Mouse (Mus musculus) thymus, postnatal 25 days (tissue): ENCODE measurements around the gene Tmem258.
A peak's percentile ranks its signal among the peaks of the same experiment; 100 is the strongest.

Experiments used
- DNase-seq: peaks from one replicate; pipeline ENCODE4 v3.0.0; 2022

The Tmem258 gene

DNA sequence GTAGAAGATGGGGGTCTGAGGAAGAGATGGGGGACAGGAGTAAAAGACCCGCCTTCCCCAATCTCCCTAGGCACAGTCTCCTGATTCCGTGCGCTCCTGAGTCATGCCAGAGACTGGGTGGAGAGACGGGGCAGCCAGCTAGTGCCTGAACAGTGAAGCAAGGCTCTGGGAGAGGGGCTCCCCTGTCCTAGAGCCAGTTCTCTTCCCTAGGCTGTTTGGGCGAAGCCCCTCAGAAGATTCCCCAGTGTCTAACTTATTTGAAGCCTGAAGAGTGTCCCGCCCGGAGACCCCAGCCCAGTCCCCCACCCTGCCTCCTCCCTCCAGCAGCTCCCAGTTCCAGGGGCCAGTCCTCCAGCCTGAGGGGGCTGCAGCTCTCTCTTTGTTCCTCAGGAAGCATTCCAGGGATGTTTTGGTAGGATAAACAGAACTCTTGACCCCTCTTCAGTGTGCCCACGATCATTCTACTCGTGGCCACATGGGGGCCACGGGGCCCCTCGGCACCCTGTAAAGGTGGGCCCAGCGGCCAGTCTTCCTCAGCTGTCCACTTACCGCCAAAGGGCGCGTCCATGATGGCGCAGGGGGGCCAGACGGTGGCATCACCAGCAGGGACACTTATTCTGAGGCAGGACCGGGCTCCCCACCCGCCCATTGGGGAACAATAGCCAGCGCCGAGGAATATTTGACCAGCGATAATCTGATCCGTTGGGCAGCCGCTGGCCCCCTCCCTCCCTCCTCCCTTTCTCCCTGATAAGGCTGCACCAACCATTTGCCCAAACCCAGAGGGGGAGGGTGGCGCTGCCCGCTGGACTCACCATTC lies 21.0 kb downstream of the Tmem258 start:
- no peak for DNase-seq

DNA sequence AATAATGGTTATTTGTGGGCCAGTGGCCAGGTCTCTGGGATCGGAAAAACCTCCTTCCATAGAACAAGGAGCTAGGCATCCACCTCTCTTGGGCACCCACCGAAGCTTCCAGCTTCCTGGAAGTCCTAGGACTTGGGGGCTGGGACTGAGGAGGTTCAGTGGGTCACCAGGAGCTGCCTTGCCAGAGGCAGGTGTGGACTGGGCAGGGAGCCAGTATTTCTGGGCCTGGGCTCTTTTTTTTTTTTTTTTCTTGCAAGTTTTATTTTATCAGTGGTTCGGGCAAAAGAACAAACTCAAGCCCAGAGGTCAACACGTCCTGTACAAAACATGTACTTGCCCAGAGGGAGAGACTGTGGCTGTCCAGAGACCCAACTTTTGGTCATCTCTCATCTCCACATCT lies 22.0 kb downstream of the Tmem258 start:
- no peak for DNase-seq

DNA sequence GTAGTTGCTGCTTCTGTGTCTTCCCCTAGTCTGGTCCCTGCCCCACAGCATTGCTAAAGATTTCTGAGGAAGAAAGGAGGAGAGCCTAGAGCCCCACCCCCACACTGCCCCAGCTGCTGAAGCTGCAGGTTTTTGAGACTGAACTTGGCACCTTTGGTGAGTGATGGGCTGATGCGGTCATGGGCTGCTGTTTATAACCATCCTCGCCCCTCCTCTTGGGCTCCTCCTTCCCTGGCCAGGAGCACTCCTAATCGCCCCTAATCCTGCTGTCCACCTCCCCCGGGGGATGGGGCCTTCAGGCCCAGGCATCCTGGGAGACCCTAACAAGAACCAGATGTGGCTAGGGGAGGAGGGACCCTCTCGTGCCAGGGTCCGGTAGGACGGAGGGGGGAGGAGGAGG lies 27.2 kb downstream of the Tmem258 start:
- DNase-seq: no peak

DNA sequence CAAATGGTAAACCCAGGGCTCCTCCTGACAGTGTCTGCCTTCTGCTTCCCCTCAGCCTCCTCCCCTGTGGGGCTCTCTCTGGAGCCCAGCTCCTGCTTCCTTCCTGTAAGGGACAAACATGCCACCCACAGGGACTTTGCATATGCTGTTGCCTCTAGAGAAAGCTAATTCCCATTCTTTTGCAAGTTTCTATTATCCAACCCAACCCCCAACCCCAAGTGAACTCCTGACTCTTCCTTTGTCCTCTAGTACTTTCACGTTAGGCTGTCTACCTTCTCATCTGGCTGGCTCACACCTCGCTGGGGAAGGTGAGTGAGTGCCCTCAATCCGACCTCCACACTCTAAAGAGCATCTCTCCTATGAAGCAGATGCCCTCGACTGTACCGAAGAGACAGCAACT lies 28.1 kb downstream of the Tmem258 start:
- no peak for DNase-seq

GRCm38 (mm10) chr19:10232327-10233017 lies 28.7 kb downstream of the Tmem258 start:
- no peak for DNase-seq

- DNase-seq: no peak
These were observed 32.2 kb downstream of the Tmem258 start for GRCm38 (mm10) chr19:10235784-10236565.

GRCm38 (mm10) chr19:10238477-10238876 lies 34.7 kb downstream of the Tmem258 start:
- no peak for DNase-seq

DNA sequence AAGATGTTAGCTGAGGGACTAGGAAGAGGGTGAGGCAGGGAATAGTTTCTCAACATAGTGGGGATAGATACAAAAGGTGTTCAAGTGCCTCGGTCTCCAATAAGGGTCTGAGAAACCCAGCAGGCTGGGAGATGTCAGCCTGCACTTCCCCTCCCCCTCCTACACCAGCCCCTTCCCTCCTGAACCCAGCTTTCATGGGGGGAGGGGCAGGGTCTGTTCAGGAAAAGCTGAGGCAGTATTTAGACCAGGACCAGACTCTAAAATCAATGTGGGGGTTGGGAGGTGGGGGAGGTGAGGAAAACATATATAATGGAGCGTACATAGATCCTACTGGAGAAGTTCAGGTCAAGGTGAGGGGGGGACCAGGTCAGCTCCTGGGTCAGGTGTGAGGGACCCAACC lies 35.6 kb downstream of the Tmem258 start:
- no peak for DNase-seq

DNA sequence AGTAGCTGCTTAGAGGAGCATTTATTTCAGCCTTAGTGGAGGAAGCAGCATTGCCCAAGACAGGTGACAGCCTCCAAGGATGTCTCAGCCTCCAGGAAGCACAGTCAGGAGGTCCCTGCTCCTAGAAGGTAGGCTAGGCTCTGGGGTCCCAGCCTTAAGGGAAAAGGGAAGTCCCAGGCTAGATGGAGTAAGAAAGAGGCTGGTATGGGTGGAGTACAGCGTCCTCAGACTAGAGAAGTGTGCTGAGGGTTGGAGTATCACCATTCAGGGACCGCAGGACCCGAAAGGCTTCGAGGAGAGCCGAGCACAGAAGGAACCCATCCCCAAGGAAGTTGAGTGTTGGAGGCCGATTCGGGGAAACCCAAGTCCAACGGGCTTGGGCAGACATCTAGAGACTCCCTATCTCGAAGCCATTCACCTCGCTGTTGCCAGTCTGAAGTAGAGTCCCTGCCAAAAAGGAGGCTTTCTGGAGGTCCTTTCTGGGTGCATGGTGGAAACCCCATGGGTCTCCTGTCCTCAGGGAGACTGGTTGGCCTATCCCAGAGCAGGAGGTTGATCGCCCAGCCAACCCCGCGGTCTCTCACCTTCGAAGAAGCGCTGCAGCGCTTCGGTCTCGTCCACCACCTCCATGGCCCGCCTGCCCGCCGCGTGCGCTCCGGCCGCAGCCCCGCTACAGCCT lies 36.3 kb downstream of the Tmem258 start:
- no peak for DNase-seq

DNA sequence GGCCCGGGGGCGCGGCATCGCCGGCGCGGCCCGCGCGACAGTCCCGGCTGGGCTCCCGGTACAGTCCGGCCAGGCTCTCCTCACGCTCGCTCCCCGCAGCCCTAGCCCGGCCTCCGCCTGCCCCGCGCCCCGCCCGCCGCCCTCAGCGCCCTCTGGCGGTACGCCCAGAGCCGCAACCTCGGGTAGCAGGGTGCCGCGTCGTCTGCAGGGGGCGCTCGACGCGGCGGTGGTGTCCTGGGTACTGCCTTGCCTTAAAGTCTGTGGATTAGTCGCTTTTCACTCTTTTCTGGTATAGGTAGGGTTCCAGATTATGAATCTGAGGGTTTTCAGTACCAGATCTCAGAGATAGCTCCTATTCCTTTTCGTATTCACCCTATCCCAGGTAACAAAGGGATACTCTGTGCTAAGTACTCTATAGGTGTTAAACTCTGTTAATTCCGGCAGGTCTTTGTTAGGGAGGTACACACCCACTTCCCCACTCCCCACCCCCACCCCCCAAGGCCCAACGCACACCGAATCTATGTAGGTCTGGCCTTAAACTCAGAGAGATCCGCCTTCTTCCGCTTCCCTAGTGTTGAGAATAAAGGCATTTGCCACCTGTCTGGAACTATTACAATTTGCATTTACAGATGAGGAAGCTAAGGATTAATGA lies 37.0 kb downstream of the Tmem258 start, which contains the start of gene Myrf:
Gene Myrf, minus strand, starts transcription at position 95 of the 652 bp plus-strand sequence.
- DNase-seq: peak; percentile 70

DNA sequence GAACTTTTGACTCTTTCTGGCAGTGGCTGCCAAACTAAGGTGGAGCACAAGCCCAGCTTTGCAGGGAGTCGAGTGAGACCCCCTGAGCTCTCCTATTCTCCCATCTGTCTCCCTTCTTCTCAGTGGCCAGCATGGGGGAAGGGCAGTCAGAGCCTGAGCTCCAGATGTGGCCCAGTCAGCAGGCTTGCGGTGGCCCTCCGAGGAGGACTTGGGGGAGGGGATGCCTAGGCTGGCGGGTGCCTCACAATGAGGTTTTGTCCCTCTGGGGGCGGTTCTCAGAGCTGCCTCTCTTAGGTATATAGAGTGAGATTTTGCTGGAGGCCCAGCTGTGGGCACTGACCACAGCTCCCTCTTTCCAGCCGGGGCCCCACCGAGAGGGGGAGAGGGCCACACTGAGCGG lies 39.1 kb downstream of the Tmem258 start:
- DNase-seq: no peak

DNA sequence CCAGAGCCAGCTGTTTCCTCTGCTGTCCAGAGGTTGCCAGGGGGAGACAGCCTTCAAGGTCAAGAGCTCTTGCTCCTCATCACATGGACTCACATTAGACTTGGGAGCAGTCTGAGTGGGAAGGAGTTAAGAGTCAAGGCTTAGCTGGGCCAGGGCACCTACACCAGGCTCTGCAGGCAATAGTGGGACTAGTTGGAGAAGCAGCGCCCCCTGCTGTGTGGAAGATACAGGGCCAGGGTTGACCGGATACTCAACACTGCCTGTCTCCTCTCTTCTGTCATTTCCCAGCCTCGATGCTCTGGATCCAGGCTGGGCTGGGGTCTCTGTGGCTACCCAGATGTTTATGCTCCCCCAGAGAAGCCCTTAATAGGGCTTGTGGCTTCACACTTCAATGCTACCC lies 40.4 kb downstream of the Tmem258 start:
- DNase-seq: peak; percentile 28

- DNase-seq: no peak
These were observed 43.4 kb downstream of the Tmem258 start for GRCm38 (mm10) chr19:10247165-10247564.

- no peak for DNase-seq
These were observed 44.3 kb downstream of the Tmem258 start for GRCm38 (mm10) chr19:10248128-10248527.
